11 mouse cellular contexts compared by ENCODE assay signal in genomic region chr4:137292625-137293024, GRCm38 (mm10). TPM values are rescaled to one million over a fixed set of nuclear protein-coding genes. Genes with fewer than 3 reads are reported as not detected.
"Had no signal": no experiment of that assay in that cellular context is flagged by ENCODE, and none has a peak within 500 bp of the region (broad histone marks: within the 10 kb centered on the region; RNA-seq: fewer than 3 reads in every experiment).

No protein-coding gene starts in this region.

- H3K4me3 ChIP-seq: left cerebral cortex, adult 2 months; limb, embryonic 12.5 days; midbrain, embryonic 12.5 days had no signal

- H3K9ac ChIP-seq: limb, embryonic 12.5 days; liver, embryonic 14.5 days; midbrain, embryonic 12.5 days had no signal

- DNase-seq: kidney, postnatal 25 days; liver; lung, adult 18-20 months; right cerebral cortex, adult 18-20 months; right cerebral cortex, postnatal 25 days; thymus, postnatal 4 days had no signal

- H3K4me2 ChIP-seq: limb, embryonic 12.5 days; midbrain, embryonic 12.5 days had no signal

- H3K9me3 ChIP-seq: limb, embryonic 12.5 days; midbrain, embryonic 12.5 days had no signal

- H3K36me3 ChIP-seq: midbrain, embryonic 12.5 days had no signal

- H3K27ac ChIP-seq: left cerebral cortex, adult 2 months; limb, embryonic 12.5 days; liver, embryonic 14.5 days; midbrain, embryonic 12.5 days had no signal

- H3K27me3 ChIP-seq: limb, embryonic 12.5 days; midbrain, embryonic 12.5 days had no signal

- H3K4me1 ChIP-seq: limb, embryonic 12.5 days; midbrain, embryonic 12.5 days had no signal

RNA-seq across cellular contexts. Expression of gene Wnt4, which starts 15.3 kb away (rescaled TPM):
- total RNA-seq: megakaryocyte-erythroid progenitor cell, adult 5-6 weeks had no signal
